Mouse (Mus musculus): Measurements from ENCODE around the gene Zwilch.
"Not testable (repeated sequence)": the region's sequence is repeated elsewhere in the genome, so short reads cannot be mapped to it uniquely, and the experiment has no call there.

Gene Zwilch

DNA sequence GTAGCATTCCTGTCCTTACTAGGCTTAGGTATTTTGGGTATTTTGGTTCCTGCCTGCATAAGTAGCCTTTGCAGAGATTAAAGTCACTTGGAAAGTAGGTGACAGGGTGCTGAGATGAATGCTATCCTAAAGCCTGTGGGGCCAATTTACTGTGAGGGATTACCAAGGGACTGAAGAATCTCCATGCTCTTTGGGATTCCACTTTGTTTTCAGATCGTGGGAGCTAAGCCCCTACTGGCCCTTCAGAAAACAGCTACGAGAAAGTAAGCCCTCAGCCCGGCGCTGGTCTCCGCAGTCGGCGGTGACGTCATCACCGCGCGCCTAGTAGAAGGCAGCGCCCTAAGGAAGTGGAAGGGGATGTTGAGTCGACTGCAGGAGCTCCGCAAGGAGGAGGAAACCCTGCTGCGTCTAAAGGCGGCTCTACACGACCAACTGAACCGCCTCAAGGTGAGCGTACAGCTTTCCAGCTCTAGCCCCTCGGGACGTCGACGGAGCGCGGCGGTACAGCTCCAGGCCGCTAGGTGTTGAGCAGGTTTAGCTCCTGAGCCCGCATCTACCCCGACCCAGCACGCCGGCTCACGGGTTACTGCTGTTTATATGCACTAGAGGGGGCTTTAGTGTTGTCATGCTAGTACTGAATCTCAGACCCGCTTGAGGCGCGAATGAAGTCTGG, 6.2 kb upstream of the Zwilch start, which contains the start of gene Snapc5:
TSS of gene Snapc5 (plus strand) at position 301 of the 673 bp plus-strand sequence.
- DNase-seq (ENCODE audit: low spot score in 2 of 2), result peak; percentile 90 to 91

DNA sequence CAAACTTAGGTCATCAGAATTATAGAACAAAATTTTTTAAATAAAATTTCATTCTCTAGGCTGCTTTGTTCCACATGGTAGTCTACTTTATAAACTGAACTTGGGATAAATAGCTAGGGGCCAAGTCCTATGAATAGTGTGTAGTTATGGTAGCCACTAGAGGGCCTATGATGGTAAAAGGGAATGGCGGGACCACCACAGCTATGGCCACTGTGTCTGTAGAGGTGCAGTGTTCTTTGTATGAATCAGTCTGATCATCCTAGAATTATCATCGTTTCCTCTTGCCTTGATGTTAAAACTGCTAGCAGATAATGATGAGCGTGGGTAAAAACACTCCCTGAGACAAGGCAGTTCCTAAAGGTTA, 5.7 kb upstream of the Zwilch start:
- DNase-seq (ENCODE audit: low spot score in 2 of 2), result no peak

DNA sequence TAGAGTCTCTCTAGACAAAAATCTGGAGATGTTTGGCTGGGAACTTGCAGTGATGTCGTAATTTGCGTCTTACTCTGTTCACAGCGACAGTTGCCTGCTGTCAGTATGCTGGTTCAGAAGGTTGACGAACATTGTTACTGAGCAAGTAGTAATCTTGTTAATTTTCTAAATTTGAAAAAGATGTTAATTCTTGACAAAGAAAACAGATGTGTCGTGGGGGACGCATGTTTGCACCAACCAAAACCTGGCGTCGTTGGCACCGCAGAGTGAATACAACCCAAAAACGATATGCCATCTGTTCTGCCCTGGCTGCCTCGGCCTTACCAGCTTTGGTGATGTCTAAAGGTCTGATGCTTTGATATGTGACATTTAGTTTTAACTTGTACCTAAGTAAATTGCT, 2.5 kb upstream of the Zwilch start:
- no peak for DNase-seq (ENCODE audit: low spot score in 2 of 2)

DNA sequence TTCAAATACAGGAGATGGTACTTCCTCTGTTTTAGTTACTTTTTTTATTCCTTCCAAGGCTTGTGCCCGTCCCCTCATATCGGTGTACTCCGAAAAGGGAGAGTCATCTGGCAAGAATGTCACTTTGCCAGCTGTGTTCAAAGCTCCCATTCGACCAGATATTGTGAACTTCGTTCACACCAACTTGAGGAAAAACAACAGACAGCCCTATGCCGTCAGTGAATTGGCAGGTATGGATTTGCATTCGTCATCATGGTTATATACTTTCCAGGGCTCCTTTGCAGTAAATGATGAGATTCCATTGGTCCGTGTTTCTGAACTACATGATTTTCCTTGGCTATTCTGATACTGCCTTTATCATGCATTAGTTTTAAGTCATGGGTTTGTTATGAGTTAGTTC, 1.9 kb upstream of the Zwilch start:
- DNase-seq (ENCODE audit: low spot score in 2 of 2), result no peak

DNA sequence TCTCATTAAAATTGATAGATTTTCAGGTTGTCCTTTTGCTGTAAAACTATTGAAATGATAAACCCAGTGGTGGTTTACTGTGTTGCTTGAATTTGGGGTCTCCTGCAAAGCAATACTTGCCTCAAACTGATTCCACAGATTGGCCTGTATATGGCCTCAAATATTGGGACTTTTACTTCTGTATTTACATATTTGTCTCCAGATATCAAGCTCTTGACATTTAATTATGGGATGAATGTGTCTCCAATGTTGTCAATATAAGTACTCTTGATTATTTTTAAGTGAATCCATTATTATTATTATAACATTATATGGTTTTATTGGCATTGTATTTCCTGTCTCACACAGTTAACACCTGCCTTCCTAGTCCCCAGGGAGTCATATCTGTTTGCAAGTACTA, 1.4 kb upstream of the Zwilch start:
- DNase-seq (ENCODE audit: low spot score in 2 of 2), result no peak

DNA sequence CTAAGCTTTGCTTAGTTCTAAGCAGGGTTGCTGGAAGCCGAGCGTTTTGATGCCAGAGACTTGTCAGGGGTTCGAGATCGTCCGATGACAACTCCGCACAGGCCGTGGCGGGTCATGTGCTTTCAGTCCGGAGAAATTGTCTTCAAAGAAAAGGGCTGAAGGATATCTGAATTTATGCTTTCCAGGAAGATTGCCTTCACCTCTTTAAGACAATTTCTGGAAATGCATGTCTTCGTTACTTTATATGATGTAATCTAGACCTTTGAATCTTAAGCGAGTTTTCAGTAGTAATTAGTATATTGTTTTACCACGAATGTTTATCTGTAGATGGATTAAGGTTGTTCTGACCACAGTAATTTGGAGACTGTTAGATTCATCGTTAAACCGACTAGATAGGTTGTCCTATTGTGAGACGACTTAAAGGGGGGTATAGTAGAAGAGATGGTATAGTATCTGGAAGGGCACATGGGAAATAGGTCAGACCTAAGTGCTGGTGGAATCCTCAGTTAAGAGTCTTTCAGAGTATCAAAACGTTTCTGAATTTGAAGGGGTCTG, 839 bp upstream of the Zwilch start:
- DNase-seq (ENCODE audit: low spot score in 2 of 2), result no peak

DNA sequence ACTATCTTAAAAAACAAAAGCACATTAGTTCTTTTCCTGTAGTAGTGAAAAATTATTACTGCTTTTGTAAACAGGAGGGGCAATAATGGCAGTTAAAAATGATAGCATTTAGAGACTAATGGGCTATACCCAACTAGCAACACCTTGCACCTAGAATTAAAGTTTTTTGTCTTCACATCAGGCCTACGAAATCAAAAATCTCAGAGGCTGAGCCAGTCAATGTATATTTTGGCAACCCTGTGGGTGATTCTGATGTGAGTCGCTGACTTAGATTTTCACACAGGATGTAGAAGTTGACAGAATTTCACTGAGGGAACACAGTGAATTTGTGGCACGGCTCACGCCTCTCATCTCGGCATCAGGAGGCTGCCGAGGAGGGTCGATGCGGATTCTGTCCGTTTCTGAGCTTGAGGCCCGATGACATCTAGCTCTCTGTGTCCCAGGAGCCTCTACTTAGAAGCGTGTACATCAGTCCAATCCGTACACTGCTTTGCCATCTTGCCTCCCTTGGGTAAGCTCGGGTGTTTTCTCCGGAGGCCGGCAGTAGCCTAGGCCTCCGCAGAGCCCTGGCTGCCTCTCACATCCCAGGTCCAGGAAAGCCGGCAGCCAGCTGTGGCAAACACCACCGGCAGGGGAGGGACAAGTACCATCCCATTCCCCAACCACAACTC, 624 bp downstream of the Zwilch start:
- no peak for DNase-seq (ENCODE audit: low spot score in 2 of 2)

DNA sequence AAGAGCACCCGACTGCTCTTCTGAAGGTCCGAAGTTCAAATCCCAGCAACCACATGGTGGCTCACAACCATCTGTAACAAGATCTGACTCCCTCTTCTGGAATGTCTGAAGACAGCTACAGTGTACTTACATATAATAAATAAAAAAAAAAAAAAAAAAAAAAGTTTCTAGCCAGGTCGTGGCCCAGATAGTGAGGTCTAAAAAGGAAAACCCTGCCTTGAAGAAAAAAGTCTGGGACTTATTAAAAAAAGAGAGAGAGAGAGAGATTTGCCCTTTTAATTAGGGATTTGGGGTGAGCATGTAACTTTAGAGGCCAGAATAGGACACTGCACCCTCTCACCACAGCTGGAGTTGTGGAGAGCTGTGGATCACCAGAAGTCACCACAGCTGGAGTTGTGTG, 2.9 kb downstream of the Zwilch start:
- DNase-seq (ENCODE audit: low spot score in 2 of 2), result not testable (repeated sequence)

DNA sequence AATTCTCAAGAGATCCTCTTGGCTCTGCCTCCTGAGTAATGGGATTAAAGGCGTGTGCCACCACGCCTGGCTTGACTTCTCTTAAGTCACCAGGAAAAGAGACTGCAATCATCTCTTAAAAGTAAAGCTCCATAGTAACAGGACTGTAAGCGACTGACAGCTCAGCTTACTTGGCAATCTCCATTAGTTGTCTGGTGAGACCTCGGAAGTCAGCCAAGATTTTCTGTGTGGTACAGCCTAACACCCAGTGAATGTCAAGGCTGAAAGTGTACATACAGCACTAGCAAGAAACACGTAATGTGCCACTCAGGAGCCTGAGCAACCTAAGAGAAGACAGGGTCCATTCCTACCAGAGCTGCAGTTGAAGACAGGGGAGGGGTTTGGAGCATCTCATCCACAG, 12.4 kb downstream of the Zwilch start:
- no peak for DNase-seq (ENCODE audit: low spot score in 2 of 2)

DNA sequence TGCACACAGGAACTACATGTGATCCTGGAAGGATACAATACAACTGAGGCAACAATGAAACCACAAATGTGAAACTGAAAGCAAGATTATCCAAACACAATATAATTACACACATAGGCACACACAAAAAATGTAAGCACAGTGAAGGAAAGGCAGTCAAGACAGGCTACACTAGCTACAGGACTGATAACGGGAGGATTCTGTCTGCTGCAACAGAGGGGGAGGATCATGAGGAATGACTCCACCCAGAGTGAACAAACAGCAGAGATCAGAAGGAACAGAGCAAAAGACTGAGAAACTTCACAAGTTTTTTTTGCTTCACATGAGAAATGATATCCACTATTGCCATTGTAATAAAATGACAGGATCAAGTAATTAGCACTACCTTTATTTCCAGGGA, 16.3 kb downstream of the Zwilch start:
- no peak for DNase-seq (ENCODE audit: low spot score in 2 of 2)

DNA sequence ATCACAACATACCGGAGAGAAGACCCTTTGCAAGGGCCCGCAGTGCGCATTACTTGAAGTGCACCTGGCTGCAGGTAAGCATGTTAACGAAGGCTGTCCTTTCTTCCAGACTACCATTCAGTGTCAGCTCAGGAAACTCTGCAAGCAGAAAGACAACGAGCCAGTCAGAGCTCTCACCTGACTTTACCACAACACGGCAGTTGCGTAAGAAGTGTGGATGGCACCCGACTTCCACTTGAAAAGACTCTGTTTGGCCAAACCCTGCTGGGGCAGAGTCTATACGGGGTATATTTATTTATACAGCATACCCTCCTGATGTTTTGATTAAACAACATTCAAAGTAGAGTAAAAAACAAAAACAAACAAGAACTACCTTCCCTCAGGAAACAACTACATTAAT, 33.0 kb downstream of the Zwilch start:
- DNase-seq (ENCODE audit: low spot score in 2 of 2), result no peak

DNA sequence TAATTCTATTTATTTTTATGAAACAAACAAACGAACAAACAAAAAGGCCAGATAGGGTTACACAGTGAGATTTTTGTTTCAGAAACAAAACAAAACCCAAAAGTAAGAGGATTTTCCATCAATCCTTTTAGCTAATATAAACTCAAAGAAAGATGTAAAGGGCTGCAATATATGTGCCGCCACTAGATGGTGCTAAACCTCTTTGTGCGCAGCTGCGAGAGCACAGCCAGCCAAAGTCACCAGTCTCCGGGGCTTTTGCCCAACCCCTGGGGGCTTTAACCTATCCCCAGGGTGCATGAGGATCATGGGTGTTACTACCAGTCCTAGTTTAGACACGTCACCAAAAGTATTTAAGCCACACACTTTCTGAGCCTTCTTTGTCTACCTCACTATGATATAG, 34.0 kb downstream of the Zwilch start:
- DNase-seq (ENCODE audit: low spot score in 2 of 2), result peak; percentile 10 to 49

DNA sequence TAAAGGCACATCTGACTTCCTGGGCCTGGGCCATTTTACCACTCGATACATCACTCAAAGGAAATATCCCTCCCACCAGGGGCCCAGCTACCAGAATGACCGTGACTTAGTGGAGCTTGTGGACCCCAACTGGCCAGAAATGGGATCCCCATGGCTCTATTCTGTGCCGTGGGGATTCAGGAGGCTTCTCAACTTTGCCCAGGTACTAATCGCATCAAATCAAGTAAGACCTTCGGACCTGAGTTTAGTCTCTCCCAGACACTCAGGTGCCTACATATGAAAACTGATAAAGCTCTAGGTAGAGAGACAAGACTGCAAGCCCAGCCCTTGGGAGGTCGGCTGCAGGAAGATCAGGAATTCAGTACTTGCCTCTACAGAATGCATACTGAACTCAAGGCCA, 41.3 kb downstream of the Zwilch start:
- no peak for DNase-seq (ENCODE audit: low spot score in 2 of 2)

DNA sequence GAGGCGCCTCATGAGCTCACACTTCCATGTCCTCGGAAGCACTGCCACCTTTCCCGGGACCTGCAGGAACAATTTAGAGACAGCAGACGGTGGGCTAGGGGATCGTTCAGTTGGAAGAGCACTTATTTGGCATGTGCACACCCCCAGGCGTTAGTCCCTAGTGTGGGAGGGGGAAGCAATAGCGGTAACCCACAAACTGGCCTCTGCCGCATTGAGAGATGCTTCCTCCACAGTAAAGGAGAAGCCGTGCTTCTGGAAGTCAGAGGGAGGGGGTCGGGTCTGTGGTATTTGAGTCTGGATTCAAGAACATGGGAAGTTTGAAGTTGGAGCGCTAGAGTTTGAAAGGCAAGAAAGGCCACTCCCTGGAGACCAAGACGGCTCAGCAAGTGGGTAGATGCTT, 46.8 kb downstream of the Zwilch start:
- no peak for DNase-seq (ENCODE audit: low spot score in 2 of 2)

DNA sequence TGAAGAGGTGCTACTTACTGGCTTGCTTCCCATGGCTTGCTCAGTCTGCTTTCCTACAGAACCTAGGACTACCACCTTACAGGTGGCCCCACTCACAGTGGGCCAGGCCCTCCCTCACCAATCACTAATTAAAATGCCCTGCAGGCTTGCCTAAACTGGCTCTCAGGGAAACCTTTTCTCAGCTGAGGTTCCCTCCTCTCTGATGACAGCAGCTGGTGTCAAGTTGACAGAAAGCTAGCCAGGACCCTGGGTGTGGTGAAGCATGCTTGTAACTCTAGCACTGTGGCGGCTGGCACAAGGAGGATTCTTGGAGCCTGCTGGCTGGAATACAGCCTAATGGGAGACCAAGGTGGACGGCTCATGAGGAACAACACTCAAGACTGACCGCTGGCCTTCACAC, 47.6 kb downstream of the Zwilch start:
- no peak for DNase-seq (ENCODE audit: low spot score in 2 of 2)

DNA sequence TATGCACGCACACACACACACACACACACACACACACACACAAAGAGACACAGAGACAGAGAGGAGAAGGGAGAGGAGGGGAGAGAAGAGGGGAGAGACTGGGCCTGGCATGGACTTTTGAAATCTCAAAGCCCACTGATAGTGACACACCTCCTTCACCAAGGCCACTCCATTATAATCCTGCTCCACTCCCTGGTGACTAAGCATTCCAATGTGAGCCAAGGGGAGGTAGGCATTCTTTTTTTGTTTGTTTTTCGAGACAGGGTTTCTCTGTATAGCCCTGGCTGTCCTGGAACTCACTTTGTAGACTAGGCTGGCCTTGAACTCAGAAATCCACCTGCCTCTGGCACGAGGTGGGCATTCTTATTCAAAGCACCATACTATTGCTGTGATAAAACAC, 48.1 kb downstream of the Zwilch start:
- DNase-seq (ENCODE audit: low spot score in 2 of 2), result not testable (repeated sequence)

DNA sequence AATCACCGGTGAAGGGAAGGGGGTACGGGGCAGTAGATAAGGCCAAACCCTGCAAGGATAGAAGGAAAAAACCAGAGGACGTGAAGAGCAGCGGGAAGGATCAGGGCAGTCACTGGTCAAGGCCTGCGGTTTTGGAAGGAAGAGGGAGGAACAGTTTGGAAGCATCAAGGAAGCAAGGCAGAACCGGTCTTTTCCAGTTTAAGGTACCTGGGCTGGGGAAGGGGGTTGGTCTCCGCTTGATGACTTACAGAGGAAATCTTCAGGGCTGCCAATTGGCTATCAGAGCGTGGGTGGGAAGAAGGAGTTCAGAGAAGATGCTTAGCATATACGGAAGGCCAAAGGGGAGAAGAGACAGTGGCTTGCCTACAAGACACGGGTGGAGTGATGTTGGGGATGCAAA, 50.3 kb downstream of the Zwilch start:
- DNase-seq (ENCODE audit: low spot score in 2 of 2), result no peak

DNA sequence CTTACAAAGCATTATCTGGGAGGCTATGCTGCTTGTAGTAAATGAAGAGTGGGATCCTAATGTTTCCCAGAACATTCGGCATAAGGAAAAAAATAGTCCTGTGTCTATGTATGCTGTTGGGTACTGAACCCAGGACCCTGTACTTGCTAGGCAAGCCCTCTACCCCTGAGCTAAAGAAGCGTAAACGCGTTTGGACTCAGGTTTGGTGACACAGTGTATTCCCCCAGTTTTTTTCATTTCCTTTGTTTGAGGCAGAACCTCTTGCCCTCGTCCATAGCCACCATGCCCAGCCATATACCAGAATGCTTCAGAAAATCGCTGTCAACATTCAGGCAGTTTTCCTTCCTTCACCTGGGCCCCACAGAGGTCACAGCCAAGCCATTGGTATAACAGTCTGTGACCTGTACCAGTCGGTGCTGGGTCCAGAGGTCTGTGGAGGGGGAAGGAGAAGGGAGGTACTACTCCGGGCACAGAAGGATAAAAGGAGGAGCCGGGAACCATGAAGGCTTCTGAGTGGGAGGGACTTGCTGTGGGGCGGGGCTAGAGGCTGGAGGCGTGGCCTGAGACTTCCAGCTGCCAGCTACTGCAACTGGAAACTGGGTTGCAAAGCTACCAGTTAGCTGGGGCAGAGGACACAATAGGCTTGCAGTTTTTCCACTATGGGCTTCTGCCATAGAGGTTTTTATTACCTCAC, 52.2 kb downstream of the Zwilch start:
- no peak for DNase-seq (ENCODE audit: low spot score in 2 of 2)

DNA sequence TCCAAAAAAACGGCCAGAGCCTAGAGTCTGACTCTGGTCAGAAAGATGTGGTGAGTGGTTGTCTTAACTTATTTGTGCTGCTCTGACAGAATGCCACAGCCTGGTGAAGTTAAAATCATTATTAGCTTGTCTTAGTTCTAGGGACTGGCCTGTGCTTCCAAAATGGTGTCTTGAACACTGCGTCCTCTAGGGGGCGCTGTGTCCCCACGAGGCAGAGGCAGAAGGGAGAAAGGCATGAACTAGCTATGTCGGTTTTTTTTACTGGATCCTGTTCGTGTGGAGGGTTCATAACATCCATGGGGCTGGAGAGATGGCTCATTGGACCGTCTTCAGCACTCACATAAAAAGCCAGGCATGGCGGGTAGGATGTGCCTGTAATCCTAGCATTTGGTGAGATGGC, 53.0 kb downstream of the Zwilch start:
- DNase-seq (ENCODE audit: low spot score in 2 of 2), result peak in 1 of 2 experiments; percentile 18

DNA sequence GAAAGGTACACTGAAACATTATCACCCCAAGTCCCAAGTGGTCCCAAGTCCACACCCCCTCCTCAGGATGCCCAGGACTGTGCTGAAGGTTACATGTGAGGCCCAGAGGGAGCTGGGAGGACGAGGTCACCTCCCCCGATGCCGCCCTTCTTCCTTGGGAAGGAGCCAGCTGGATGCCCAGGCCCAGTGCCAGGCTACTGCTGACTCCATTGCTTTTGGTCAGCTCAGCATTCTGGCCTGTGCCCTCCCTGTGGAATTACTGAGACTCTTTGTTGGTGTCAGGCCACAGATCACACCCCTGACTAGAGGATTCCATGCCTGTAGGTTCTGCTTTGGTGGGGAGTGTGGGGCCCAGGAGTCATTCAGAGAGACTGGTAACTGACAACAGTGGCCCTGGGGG, 56.0 kb downstream of the Zwilch start, which contains the start of gene Lctl:
TSS of gene Lctl (plus strand) at position 272 of the 400 bp plus-strand sequence.
- DNase-seq (ENCODE audit: low spot score in 2 of 2), result peak in 1 of 2 experiments; percentile 27

DNA sequence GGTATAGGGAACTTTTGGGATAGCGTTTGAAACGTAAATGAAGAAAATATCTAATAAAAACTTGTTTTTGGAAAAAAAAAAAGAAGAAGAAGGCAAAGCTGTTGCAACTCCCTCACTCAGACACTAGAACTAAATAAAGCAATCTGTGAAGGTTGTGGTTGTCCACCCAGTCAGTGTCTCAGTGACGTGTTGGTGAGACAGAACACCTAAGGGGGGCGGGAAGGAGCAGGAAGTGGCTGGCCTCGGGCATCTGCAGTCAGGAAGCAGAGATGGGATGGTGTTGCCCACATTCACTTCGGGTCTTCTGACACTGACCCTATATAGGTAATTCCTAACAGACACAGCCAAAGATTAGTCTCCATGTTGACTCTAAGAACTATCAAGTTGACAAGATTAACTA, 57.1 kb downstream of the Zwilch start:
- no peak for DNase-seq (ENCODE audit: low spot score in 2 of 2)

DNA sequence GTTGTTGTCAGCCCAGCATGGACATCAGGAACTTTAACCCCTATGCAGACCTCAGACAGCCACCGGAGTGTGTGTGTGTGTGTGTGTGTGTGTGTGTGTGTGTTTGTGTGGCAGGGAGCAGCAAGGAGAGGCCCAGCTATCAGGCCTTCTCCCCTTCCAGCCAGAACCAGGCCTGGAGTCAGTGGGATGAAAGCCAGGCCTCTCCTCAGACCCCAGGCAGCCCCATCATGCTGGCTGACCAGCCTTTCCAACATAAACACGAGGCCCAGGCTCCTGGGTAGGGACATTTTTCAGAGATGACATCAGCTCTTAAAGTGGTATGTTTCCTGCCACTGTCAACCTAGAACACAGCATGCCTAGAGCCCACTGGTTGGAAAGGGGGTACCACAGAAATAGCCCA, 58.3 kb downstream of the Zwilch start:
- peak in 1 of 2 experiments; percentile 18 for DNase-seq (ENCODE audit: low spot score in 2 of 2)

DNA sequence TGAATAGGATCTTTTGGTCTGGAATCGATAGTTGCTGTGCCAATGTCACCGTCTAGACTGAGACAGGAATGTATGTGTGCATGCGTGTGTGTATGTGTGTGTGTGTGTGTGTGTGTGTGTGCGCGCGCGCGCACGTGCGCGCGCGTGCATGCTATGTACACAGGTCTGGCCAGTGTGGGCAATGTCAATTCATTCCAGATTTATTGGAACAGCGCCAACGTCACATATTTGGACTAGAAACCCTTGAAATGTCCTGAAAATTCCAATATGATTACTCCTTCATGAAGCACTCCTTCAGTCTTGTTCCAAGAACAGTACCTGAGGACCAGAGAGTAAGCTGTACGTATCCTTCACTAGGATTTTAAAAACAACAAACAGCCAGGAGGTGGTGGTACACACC, 62.4 kb downstream of the Zwilch start:
- no peak for DNase-seq (ENCODE audit: low spot score in 2 of 2)
